Mouse (Mus musculus) brain, embryonic 18.5 days (tissue): ENCODE results near the gene Tanc1.

Source experiments
- DNase-seq: peaks from one replicate; pipeline ENCODE4 v3.0.0-alpha.2; 2012; ENCODE audit warnings: low read depth, low spot score

Gene Tanc1

GRCm38 (mm10) chr2:59717746-59718294, 106.0 kb downstream of the Tanc1 start:
- DNase-seq, result no peak

- DNase-seq, result no peak
Observed at GRCm38 (mm10) chr2:59718601-59719416, 107.0 kb downstream of the Tanc1 start.

- no peak for DNase-seq
Observed at GRCm38 (mm10) chr2:59719831-59720230, 108.0 kb downstream of the Tanc1 start.

DNA sequence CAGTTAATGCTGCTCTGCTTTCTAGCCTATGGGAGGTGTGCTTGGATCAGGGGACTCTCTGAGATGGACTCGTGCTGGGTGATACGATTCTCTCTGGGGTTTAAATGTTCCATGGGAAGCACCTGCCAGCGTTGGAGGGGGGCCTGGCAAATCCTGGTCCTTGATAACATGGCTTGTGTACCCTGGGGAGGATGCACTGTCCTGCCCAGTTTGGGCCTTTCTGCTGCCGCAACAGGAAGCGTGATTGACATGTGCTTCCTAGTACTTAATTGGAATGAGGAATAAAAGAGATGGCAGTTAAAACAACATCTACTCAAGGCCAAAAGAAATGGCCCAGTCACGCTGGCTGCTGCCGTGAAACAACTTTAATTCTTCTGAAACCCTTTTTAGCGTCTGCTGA, 109.3 kb downstream of the Tanc1 start:
- DNase-seq, result no peak

GRCm38 (mm10) chr2:59721758-59722157, 109.9 kb downstream of the Tanc1 start:
- no peak for DNase-seq

GRCm38 (mm10) chr2:59723311-59723710, 111.5 kb downstream of the Tanc1 start:
- no peak for DNase-seq

GRCm38 (mm10) chr2:59725518-59726185, 113.8 kb downstream of the Tanc1 start:
- no peak for DNase-seq

DNA sequence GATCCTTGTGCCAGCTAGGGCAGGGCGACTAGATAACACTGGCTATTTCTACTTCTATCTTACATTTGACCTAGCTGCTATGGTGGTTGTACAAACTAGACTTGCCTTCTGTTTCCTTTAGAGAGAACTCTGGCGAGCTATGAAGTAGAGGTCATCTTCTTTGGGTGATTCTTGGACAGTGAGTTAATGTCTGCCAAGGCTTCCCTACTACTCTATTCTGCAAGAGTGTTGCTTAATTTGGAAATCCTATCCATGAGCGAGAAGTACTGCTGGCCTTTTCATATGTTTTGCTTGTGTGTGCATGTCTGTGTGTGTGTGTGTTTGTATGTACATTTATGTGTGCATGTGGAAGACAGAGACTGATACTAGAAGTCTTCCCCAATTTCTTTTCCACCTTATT, 120.0 kb downstream of the Tanc1 start:
- no peak for DNase-seq

- no peak for DNase-seq
Observed at GRCm38 (mm10) chr2:59733410-59733809, 121.6 kb downstream of the Tanc1 start.

DNA sequence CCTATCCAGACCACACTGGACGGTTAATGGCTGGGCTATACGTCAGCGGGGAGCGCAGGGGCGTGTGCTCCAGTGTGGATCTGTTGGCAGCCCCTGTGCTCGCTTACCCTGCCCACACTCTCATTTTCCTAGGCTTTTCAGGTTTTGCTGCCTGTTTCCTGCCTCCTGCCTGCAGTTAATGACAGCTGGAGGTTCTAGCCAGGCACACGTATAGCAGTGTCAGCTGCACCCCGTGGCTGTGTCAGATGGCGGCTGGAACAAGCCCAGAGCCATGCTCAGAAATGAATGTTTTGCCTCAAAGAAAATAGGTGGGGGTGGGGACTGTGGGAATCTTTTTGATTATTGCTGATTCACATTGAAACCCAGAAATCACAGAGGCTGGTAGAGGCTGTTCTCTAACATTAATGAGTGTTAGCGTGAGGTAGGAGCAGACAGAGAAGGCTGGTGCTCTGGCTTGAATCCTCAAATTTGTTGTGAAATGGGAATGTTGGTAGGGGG, 124.6 kb downstream of the Tanc1 start:
- DNase-seq, result no peak

DNA sequence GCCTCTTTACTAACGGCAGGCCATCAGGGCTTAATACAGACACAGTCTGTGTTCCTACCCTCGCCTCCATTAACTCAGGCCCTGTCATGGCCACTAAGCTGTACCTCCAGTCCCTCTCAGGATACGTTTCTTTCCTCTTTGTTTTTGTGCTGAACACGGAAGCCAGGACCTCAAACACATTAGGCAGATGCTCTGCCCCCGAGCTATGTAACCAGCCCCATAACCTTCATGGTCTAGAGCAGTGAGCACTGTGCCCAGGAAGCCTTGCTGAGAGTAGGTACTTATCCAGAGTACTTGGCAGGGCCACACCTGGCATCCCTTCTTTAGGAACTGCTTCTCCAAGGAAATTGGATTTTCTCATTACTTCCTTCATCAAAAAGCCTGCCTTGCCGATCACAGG, 125.5 kb downstream of the Tanc1 start:
- DNase-seq, result no peak

DNA sequence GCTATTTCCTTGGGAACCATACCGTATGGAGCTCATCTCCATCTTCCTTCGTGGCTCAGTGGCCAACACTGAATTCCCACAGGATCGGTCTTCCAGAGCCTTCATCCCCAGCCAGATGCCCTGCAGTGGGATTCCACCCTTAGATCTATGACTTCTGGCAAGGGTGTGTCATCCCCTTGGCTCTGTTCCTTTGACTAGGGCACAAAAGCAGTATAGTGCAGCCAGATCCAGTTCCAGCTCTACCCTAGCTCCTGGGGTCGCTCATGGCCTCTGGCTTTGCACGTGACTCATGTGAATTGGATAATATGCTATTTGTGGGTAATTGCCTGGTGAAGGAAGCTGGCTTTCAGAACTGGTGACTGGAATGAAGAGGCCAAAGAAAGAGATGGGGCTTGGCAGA, 126.5 kb downstream of the Tanc1 start:
- DNase-seq, result no peak

- no peak for DNase-seq
Observed at GRCm38 (mm10) chr2:59739036-59739435, 127.2 kb downstream of the Tanc1 start.

DNA sequence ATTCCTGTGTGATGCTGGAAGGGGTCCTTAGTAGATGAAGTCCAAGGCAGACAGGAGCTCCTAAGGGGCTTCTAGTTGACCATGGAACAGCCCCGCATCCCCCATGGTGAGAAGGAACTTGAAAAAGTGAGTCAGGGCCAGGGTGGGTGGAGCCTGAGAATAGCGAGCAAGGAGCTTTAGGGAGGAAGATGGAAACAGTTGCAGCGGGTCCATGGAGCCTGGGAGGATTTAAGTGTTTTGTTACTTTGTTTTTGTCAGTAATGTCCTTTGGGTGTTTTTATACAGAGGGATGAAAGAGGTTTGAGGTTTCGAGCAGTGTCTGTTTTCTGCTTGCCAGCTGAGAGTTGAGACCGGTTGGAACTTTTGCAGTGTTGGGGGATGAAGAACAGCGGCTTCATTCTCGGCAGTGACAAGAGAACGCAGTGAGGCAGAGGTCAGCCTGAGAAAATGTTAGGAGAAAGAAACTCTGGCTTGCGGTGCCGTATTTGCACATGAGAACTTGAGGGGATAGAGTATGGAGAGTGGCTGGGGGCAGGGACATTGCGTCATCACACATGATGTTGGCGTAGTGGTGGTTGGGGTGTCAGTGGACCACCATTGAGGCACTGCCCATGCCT, 130.8 kb downstream of the Tanc1 start:
- no peak for DNase-seq

GRCm38 (mm10) chr2:59745428-59745827, 133.6 kb downstream of the Tanc1 start:
- DNase-seq, result peak; percentile 42

- DNase-seq, result no peak
Observed at GRCm38 (mm10) chr2:59746070-59746469, 134.2 kb downstream of the Tanc1 start.

- no peak for DNase-seq
Observed at GRCm38 (mm10) chr2:59747757-59748156, 135.9 kb downstream of the Tanc1 start.

- DNase-seq, result no peak
Observed at GRCm38 (mm10) chr2:59749371-59749770, 137.5 kb downstream of the Tanc1 start.

GRCm38 (mm10) chr2:59751172-59751571, 139.3 kb downstream of the Tanc1 start:
- DNase-seq, result no peak

GRCm38 (mm10) chr2:59752148-59752547, 140.3 kb downstream of the Tanc1 start:
- no peak for DNase-seq

DNA sequence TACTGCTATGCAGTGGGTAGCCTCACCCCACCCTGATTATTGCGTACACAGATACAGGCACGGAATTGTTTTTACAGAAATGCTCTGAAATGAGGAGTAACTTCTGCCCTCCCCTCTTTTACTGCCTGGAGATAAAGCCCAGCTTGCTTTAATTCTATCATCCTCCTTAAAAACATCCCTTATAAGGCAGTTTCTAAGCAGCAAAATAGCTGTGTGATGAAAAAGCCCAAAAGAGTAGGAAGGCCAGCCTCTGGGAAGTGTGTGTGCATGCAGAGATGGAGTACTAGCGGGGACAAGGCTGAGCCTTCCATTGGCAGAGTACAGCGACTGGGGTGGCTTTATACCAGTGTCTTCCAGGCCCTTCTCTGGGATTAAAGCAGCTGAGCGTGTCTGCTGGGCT, 140.9 kb downstream of the Tanc1 start:
- DNase-seq, result no peak

DNA sequence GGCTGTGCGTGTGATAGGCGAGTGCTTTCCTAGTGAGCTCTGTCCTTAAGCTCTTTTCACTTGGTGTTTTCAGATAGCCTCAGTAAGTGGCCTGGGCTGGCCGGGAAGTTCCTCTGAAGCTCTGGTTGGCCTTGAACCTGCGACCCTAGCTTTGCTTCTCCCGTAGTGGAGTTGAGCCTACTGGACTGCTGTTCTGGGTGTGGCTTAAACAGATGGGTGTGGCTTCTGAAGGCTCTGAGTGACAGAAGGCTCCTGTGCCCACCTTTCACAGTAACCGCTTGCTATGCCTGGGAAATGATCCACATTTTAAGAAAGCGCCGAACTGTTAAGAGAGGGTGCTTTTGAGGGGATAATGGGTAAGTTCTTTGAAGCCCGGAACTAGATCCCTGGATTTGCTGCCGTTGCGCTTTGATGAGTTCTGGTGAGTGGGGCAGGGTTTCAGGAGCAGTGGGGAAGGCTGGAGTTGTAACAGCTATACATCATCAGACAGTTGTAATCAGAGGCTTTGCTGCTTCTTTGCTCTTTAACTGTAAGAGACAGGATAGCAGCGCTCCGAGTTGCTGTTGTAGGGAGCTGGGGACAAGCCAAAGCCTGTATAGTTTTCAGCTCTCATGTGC, 144.4 kb downstream of the Tanc1 start:
- no peak for DNase-seq
